Mouse (Mus musculus): ENCODE measurements at regions not wholly inside any gene's neighbourhood (a gene's known extent, or its start where the extent isn't known, plus 50 kb on each side); places are given as distances from the start of the nearest gene placed in this dataset.
"Not testable (repeated sequence)": the region's sequence is repeated elsewhere in the genome, so short reads cannot be mapped to it uniquely, and the experiment has no call there.

GRCm38 (mm10) chr12:23216521-23216920 lies 563.5 kb downstream of the Gm10330 start:
- H3K27ac ChIP-seq; H3K4me3 ChIP-seq; DNase-seq (ENCODE audit: extremely low spot score in 1 of 2, low spot score in 2 of 2); intact Hi-C loops (cut with DNase I): not testable (repeated sequence)

GRCm38 (mm10) chr12:23189546-23189945 lies 590.5 kb downstream of the Gm10330 start:
- intact Hi-C loops (cut with DNase I); H3K27ac ChIP-seq; H3K4me3 ChIP-seq: not testable (repeated sequence)
- DNase-seq (ENCODE audit: extremely low spot score in 1 of 2, low spot score in 2 of 2) = peak; percentile 10 to 12

GRCm38 (mm10) chr12:23189110-23189509 lies 591.0 kb downstream of the Gm10330 start:
- DNase-seq (ENCODE audit: extremely low spot score in 1 of 2, low spot score in 2 of 2); intact Hi-C loops (cut with DNase I): not testable (repeated sequence)
- peak overlapping the region; percentile 21; the same call in 1 of the 2 replicates for H3K4me3 ChIP-seq

More at GRCm38 (mm10) chr12:23189110-23189509, 591.0 kb downstream of the Gm10330 start:
- not testable (repeated sequence) for H3K27ac ChIP-seq

Small RNA genes in the stretch of these regions (microRNA-seq; reads per million reads assigned to microRNA genes)
- 0 reads per million in 2 experiments for gene Gm26140

Measured in left cerebral cortex, adult 2 months (tissue).